Mouse (Mus musculus) kidney, adult 9 months (tissue): ENCODE measurements around the gene Aqp2.

Source experiments
- DNase-seq: peaks from one replicate; pipeline ENCODE4 v3.0.0; 2022

Aqp2 gene

GRCm38 (mm10) chr15:99619821-99620220 lies 41.0 kb downstream of the Aqp2 start:
- no peak for DNase-seq

- DNase-seq = no peak
Observed at GRCm38 (mm10) chr15:99622063-99622462, 43.2 kb downstream of the Aqp2 start.

GRCm38 (mm10) chr15:99631618-99632017 lies 52.8 kb downstream of the Aqp2 start:
- no peak for DNase-seq
